Mouse (Mus musculus): ENCODE results near the gene Cd7.
"Not testable (repeated sequence)": the region's sequence is repeated elsewhere in the genome, so short reads cannot be mapped to it uniquely, and the experiment has no call there.

Cd7 gene

GRCm38 (mm10) chr11:121039302-121039701 is at the start of gene Cd7:
Gene Cd7, minus strand, starts transcription at chr11:121039418.
- DNase-seq (ENCODE audit: extremely low read depth, low read depth, low spot score): no peak

- no peak for DNase-seq (ENCODE audit: extremely low read depth, low read depth, low spot score)
These were observed 49.8 kb upstream of the Cd7 start for GRCm38 (mm10) chr11:121088997-121089396.

GRCm38 (mm10) chr11:121086296-121086695 is 47.1 kb upstream of the Cd7 start:
- DNase-seq (ENCODE audit: extremely low read depth, low read depth, low spot score): no peak

- no peak for DNase-seq (ENCODE audit: extremely low read depth, low read depth, low spot score)
These were observed 46.0 kb upstream of the Cd7 start for GRCm38 (mm10) chr11:121085181-121085580.

GRCm38 (mm10) chr11:121082857-121083500 is 43.8 kb upstream of the Cd7 start:
- DNase-seq (ENCODE audit: extremely low read depth, low read depth, low spot score): no peak

GRCm38 (mm10) chr11:121082250-121082649 is 43.0 kb upstream of the Cd7 start:
- no peak for DNase-seq (ENCODE audit: extremely low read depth, low read depth, low spot score)

GRCm38 (mm10) chr11:121081120-121081519 is 41.9 kb upstream of the Cd7 start, which contains the start of gene Sectm1a:
Gene Sectm1a, minus strand, starts transcription at chr11:121081220.
- no peak for DNase-seq (ENCODE audit: extremely low read depth, low read depth, low spot score)

- no peak for DNase-seq (ENCODE audit: extremely low read depth, low read depth, low spot score)
These were observed 41.1 kb upstream of the Cd7 start for GRCm38 (mm10) chr11:121080330-121080729.

GRCm38 (mm10) chr11:121075655-121076054 is 36.4 kb upstream of the Cd7 start:
- DNase-seq (ENCODE audit: extremely low read depth, low read depth, low spot score): no peak

- not testable (repeated sequence) for DNase-seq (ENCODE audit: extremely low read depth, low read depth, low spot score)
These were observed 30.4 kb upstream of the Cd7 start for GRCm38 (mm10) chr11:121069662-121070061.

- no peak for DNase-seq (ENCODE audit: extremely low read depth, low read depth, low spot score)
These were observed 28.7 kb upstream of the Cd7 start for GRCm38 (mm10) chr11:121067895-121068294.

GRCm38 (mm10) chr11:121064197-121064596 is 25.0 kb upstream of the Cd7 start:
- DNase-seq (ENCODE audit: extremely low read depth, low read depth, low spot score): no peak

GRCm38 (mm10) chr11:121063379-121063778 is 24.2 kb upstream of the Cd7 start, which contains the start of gene Sectm1b:
Gene Sectm1b, minus strand, starts transcription at chr11:121063569.
- DNase-seq (ENCODE audit: extremely low read depth, low read depth, low spot score): no peak

- peak; percentile 51 for DNase-seq (ENCODE audit: extremely low read depth, low read depth, low spot score)
These were observed 22.4 kb upstream of the Cd7 start for GRCm38 (mm10) chr11:121061615-121062014.

- not testable (repeated sequence) for DNase-seq (ENCODE audit: extremely low read depth, low read depth, low spot score)
These were observed 21.3 kb upstream of the Cd7 start for GRCm38 (mm10) chr11:121060401-121061067.

GRCm38 (mm10) chr11:121059471-121059870 is 20.3 kb upstream of the Cd7 start:
- no peak for DNase-seq (ENCODE audit: extremely low read depth, low read depth, low spot score)

- no peak for DNase-seq (ENCODE audit: extremely low read depth, low read depth, low spot score)
These were observed 19.7 kb upstream of the Cd7 start for GRCm38 (mm10) chr11:121058956-121059355.

GRCm38 (mm10) chr11:121058122-121058521 is 18.9 kb upstream of the Cd7 start:
- no peak for DNase-seq (ENCODE audit: extremely low read depth, low read depth, low spot score)

GRCm38 (mm10) chr11:121056536-121057236 is 17.5 kb upstream of the Cd7 start:
- no peak for DNase-seq (ENCODE audit: extremely low read depth, low read depth, low spot score)

- no peak for DNase-seq (ENCODE audit: extremely low read depth, low read depth, low spot score)
These were observed 14.3 kb upstream of the Cd7 start for GRCm38 (mm10) chr11:121053536-121053935.

GRCm38 (mm10) chr11:121052387-121052786 is 13.2 kb upstream of the Cd7 start:
- no peak for DNase-seq (ENCODE audit: extremely low read depth, low read depth, low spot score)

- no peak for DNase-seq (ENCODE audit: extremely low read depth, low read depth, low spot score)
These were observed 12.6 kb upstream of the Cd7 start for GRCm38 (mm10) chr11:121051793-121052192.
